Mouse (Mus musculus): ENCODE results near the gene Adap2.
"Not testable (repeated sequence)": the region's sequence is repeated elsewhere in the genome, so short reads cannot be mapped to it uniquely, and the experiment has no call there.

DNA sequence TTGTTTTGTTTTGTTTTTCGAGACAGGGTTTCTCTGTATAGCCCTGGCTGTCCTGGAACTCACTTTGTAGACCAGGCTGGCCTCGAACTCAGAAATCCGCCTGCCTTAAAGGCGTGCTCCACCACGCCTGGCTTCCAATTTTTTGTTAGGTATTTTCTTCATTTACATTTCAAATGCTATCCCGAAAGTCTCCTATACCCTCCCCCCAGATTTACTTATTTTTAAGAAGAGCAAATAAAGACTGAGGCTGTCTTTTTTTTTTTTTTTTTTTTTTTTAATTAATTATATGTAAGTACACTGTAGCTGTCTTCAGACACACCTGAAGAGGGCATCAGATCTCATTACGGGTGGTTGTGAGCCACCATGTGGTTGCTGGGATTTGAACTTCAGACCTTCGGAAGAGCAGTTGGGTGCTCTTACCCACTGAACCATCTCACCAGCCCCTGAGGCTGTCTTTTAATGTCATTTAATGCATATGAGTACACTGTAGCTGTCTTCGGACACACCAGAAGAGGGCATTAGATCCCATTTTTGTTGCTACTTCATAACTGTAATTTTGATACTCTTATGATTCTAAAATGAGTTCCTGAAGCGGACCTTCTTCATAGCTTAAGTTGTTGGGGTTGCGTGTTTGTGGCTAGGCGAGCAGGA, 29.3 kb downstream of the Adap2 start:
- TF ChIP-seq MAZ (IDR thresholded peaks at IDR 0.05; ENCODE audit: low read depth, low read length), result not testable (repeated sequence)
- peak in 1 of 2 experiments; percentile 54; a peak in 2 of 4 replicates for TF ChIP-seq CTCF (conservative IDR thresholded peaks at IDR 0.05 in 1 of 2, IDR thresholded peaks at IDR 0.05 in 1 of 2; ENCODE audit: low read depth in 2 of 2, low read length in 2 of 2)

Measured in CH12.LX (cell line).